Mouse (Mus musculus): ENCODE results near the gene Mettl27. TPM values are rescaled to one million over a fixed set of nuclear protein-coding genes. Genes with fewer than 3 reads are reported as not detected.

Gene Mettl27
- polyA plus RNA-seq, 1 experiment from 2014 or later = 43.4 TPM

- no peak overlapping the region for H3K4me2 ChIP-seq (ENCODE audit: low read length)
- H3K36me3 ChIP-seq (ENCODE audit: insufficient read depth, low read length) = no peaks in the 10 kb centered on the region
- 48% methylated on average over 16 of the region's 16 CpGs for WGBS
- ATAC-seq (replicated peaks; ENCODE audit: low FRiP score, low read depth) (peak; percentile 49), DNase-seq (ENCODE audit: low spot score) (peak; percentile 78)
- TF ChIP-seq CTCF (IDR thresholded peaks at IDR 0.05; ENCODE audit: low read depth) = peak; percentile 83
- H3K27ac ChIP-seq = no peak overlapping the region
- no peaks in the 10 kb centered on the region for H3K9me3 ChIP-seq (replicated peaks; ENCODE audit: low read length)
- H3K4me1 ChIP-seq (replicated peaks; ENCODE audit: insufficient read depth, low read length) = no peaks in the 10 kb centered on the region
- no peak overlapping the region for H3K4me3 ChIP-seq (replicated peaks; ENCODE audit: low read depth, low read length)
- H3K9ac ChIP-seq (ENCODE audit: low read depth, low read length) = no peak overlapping the region
- H3K27me3 ChIP-seq (ENCODE audit: insufficient read depth, low read length) = no peaks in the 10 kb centered on the region
Observed at GRCm38 (mm10) chr5:134918071-134918832, 13.9 kb upstream of the Mettl27 start.

DNA sequence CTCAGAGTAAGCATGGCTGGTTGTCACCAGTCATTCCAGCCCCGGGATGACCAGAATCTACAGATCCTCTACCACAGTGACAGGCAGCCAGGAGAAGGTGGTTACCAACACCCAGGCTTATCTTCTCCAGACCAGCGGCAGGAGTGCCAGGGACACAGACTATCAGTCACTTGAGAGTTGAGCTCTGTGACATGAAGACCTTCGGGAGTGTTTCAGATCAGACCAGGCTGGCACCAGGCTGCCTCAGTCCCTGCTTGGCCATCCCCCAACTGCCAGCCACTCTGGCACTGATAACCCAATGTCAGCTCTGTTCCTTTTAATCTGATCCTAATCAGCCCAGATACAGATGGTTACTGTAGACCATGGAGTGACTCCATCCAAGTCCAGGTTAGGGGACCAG is 13.1 kb upstream of the Mettl27 start:
- Histone ChIP-seq H3K27me3 (ENCODE audit: insufficient read depth, low read length) (no peaks in the 10 kb centered on the region), H3K36me3 (ENCODE audit: insufficient read depth, low read length) (no peaks in the 10 kb centered on the region), H3K9ac (ENCODE audit: low read depth, low read length) (no peak overlapping the region), H3K27ac (no peak overlapping the region), H3K4me3 (replicated peaks; ENCODE audit: low read depth, low read length) (no peak overlapping the region), H3K4me1 (replicated peaks; ENCODE audit: insufficient read depth, low read length) (no peaks in the 10 kb centered on the region), H3K9me3 (replicated peaks; ENCODE audit: low read length) (no peaks in the 10 kb centered on the region), H3K4me2 (ENCODE audit: low read length) (no peak overlapping the region)
- WGBS = 83% methylated on average over 3 of the region's 3 CpGs
- TF ChIP-seq CTCF (IDR thresholded peaks at IDR 0.05; ENCODE audit: low read depth) = no peak
- ATAC-seq (replicated peaks; ENCODE audit: low FRiP score, low read depth) = no peak
- no peak for DNase-seq (ENCODE audit: low spot score)

DNA sequence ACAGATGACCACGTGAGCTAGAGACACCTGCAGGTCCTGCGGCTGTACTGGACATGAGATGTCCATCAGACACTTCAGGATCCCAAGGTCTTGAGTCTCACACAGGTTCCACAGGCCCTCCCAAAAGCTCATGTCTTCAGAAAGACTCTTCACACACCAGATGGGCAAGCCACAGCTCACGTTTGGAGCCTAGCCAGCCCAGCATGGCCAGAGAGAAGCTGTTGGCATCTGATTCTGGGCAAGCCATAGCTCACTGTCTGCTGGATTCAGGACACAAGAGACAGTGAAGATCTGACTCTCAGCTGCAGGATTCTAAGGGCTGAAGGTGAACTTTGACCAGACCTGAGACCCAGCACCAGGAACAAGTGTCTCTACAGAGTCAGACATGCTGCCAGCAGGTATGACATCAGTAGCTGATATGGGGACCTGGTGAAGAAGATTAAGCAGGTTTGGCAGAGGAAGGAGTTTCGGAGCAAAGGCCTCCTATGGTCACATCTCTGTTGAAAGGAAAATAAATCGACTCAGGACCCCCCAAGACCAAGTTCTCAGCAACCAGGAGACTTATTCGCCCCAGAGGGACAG is 12.0 kb upstream of the Mettl27 start:
- H3K36me3 ChIP-seq (ENCODE audit: insufficient read depth, low read length) = no peaks in the 10 kb centered on the region
- ATAC-seq (replicated peaks; ENCODE audit: low FRiP score, low read depth) = no peak
- H3K4me1 ChIP-seq (replicated peaks; ENCODE audit: insufficient read depth, low read length) = no peaks in the 10 kb centered on the region
- DNase-seq (ENCODE audit: low spot score) = no peak
- H3K27me3 ChIP-seq (ENCODE audit: insufficient read depth, low read length) = no peaks in the 10 kb centered on the region
- WGBS = 78% methylated on average over 6 of the region's 6 CpGs
- no peak overlapping the region for H3K27ac ChIP-seq
- TF ChIP-seq CTCF (IDR thresholded peaks at IDR 0.05; ENCODE audit: low read depth) = no peak
- no peaks in the 10 kb centered on the region for H3K9me3 ChIP-seq (replicated peaks; ENCODE audit: low read length)
- no peak overlapping the region for H3K4me3 ChIP-seq (replicated peaks; ENCODE audit: low read depth, low read length)
- H3K9ac ChIP-seq (ENCODE audit: low read depth, low read length) = no peak overlapping the region
- H3K4me2 ChIP-seq (ENCODE audit: low read length) = no peak overlapping the region

- ATAC-seq (replicated peaks; ENCODE audit: low FRiP score, low read depth) = no peak
- DNase-seq (ENCODE audit: low spot score) = no peak
- TF ChIP-seq CTCF (IDR thresholded peaks at IDR 0.05; ENCODE audit: low read depth) = no peak
- H3K4me3 ChIP-seq (replicated peaks; ENCODE audit: low read depth, low read length) = no peak overlapping the region
- H3K9ac ChIP-seq (ENCODE audit: low read depth, low read length) = no peak overlapping the region
- H3K27ac ChIP-seq = no peak overlapping the region
- H3K4me2 ChIP-seq (ENCODE audit: low read length) = no peak overlapping the region
- no peaks in the 10 kb centered on the region for H3K36me3 ChIP-seq (ENCODE audit: insufficient read depth, low read length)
- WGBS = 87% methylated on average over 8 of the region's 8 CpGs
- H3K27me3 ChIP-seq (ENCODE audit: insufficient read depth, low read length) = no peaks in the 10 kb centered on the region
- H3K9me3 ChIP-seq (replicated peaks; ENCODE audit: low read length) = no peaks in the 10 kb centered on the region
- H3K4me1 ChIP-seq (replicated peaks; ENCODE audit: insufficient read depth, low read length) = no peaks in the 10 kb centered on the region
Observed at GRCm38 (mm10) chr5:134921106-134921505, 11.1 kb upstream of the Mettl27 start.

DNA sequence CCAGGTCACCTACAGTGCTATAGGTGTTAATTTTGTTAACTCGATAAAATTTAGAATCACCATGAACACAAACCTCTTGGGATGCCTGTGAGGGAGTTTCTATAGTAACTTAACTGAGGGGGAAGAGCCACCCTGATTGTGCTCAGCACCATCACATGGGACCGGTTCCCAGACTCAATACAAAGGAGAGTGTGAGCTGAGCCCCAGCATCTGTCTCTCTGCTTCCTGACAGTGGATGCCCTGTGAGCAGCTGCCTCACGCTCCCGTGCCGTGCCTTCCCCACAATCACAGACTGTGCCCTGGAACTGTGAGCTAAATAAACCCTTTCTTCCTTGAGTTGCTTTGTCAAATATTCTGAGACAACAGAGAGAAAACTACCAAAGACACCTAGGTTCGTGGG is 9.0 kb upstream of the Mettl27 start:
- no peaks in the 10 kb centered on the region for H3K9me3 ChIP-seq (replicated peaks; ENCODE audit: low read length)
- no peak for TF ChIP-seq CTCF (IDR thresholded peaks at IDR 0.05; ENCODE audit: low read depth)
- WGBS = 65% methylated on average over 6 of the region's 6 CpGs
- ATAC-seq (replicated peaks; ENCODE audit: low FRiP score, low read depth) (no peak), DNase-seq (ENCODE audit: low spot score) (no peak)
- no peaks in the 10 kb centered on the region for H3K36me3 ChIP-seq (ENCODE audit: insufficient read depth, low read length)
- no peak overlapping the region for H3K9ac ChIP-seq (ENCODE audit: low read depth, low read length)
- H3K27me3 ChIP-seq (ENCODE audit: insufficient read depth, low read length) = no peaks in the 10 kb centered on the region
- H3K27ac ChIP-seq = no peak overlapping the region
- no peaks in the 10 kb centered on the region for H3K4me1 ChIP-seq (replicated peaks; ENCODE audit: insufficient read depth, low read length)
- no peak overlapping the region for H3K4me3 ChIP-seq (replicated peaks; ENCODE audit: low read depth, low read length)
- H3K4me2 ChIP-seq (ENCODE audit: low read length) = no peak overlapping the region

DNA sequence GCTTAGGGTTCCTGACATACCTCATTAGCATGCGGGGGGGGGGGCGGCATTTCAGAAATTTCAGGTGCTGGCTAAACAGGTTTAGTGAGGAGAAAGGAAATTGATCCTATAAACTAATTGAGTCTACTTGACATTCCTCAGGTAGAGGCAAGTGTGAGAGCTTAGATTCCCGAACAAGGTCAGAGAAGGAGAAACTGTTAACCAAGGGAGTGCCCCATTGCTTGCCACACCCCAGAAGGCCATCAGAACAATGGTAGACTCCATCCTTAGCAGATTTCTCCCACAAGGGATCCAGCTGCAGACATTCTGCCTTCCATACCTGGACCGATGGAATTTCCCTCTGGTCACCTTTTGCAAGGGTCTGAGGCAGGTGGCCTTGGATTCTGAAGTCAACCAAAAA is 5.4 kb upstream of the Mettl27 start:
- H3K4me1 ChIP-seq (replicated peaks; ENCODE audit: insufficient read depth, low read length) = no peaks in the 10 kb centered on the region

More for the DNA sequence above, 5.4 kb upstream of the Mettl27 start:
- H3K9me3 ChIP-seq (replicated peaks; ENCODE audit: low read length) = no peaks in the 10 kb centered on the region
- H3K36me3 ChIP-seq (ENCODE audit: insufficient read depth, low read length) = no peaks in the 10 kb centered on the region
- no peak for TF ChIP-seq CTCF (IDR thresholded peaks at IDR 0.05; ENCODE audit: low read depth)
- H3K9ac ChIP-seq (ENCODE audit: low read depth, low read length) = no peak overlapping the region
- no peak overlapping the region for H3K4me3 ChIP-seq (replicated peaks; ENCODE audit: low read depth, low read length)
- H3K4me2 ChIP-seq (ENCODE audit: low read length) = no peak overlapping the region
- ATAC-seq (replicated peaks; ENCODE audit: low FRiP score, low read depth) = no peak
- H3K27ac ChIP-seq = no peak overlapping the region
- 69% methylated on average over 4 of the region's 4 CpGs for WGBS
- H3K27me3 ChIP-seq (ENCODE audit: insufficient read depth, low read length) = no peaks in the 10 kb centered on the region
- no peak for DNase-seq (ENCODE audit: low spot score)
